Mouse (Mus musculus) T-helper 2 cell (primary cell): ENCODE results near the gene F12.

ENCODE experiments used
- in situ Hi-C: fragments of 300-600 bp; cut with MboI, MseI; formaldehyde crosslinking; loops from one replicate; pipeline ENCODE4 v1.15.1; 2025; ENCODE audit warnings: high pct_unique_total_duplicates

The F12 gene

DNA sequence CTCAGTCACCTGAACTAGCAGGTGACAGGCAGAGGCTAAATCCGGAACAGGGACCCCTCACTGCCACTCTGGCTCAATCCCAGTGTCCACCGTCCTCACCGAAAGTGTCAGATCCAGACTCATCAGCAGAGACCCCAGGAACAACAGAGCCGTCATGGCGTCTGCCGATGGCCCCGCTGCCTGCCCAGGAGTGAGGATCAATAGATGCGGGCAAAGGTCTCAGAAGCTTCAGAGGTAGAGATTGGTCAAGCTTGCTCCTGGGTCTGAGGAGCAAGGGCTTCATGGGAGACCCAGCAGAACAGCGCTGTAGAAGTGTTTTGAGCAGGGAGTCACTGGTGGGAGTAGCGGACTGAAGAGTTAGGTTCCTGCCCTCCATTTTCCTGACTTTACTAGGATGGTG is at the start of gene F12:
Gene F12, minus strand, starts transcription at position 181 of the 400 bp plus-strand sequence.
- in situ Hi-C loops: no loop called here

DNA sequence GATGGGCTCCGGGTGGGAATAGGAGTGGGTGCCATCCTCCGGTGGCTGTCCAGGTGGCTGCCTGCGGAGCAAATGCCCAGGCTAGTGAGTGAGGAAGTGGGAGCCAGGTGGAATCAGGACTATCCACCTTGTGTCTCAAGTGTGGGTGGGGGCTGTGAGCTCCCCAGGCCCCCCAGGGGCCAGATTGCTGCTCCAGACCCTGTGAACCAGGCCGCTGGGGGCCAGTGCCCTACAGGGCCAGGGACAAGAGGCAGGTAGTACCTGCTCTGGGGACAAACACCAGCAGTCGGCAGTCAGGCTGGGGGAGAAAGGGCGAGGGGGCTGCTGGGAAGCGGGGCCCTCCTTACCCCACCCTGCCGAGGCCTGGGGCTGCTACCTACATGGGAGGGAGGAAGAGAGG is 49.7 kb upstream of the F12 start:
- in situ Hi-C loops: loop anchor here (5.0 kb wide), 1 partner anchor 36 kb away; the partner anchor contains the start of gene Pdlim7

DNA sequence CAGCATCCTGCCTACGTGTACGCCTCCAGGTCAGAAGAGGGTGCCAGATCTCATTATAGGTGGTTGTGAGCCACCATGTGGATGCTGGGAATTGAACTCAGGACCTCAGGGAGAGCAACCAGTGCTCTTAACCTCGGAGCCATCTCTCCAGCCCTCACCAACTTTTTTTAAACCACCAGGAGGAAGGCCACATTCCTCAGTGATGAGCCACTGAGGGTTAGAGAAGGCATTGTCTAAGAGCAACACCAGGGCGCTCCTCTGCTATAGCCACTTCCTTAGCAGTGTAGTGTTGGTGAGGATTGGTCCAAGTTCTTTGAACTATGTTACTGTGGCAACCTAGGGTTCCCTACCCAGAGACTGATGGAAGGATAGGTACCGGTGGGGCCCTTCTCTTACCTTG is 49.2 kb upstream of the F12 start:
- in situ Hi-C loops: loop anchor here (5.0 kb wide), 1 partner anchor 37 kb away; the partner anchor contains the start of gene Pdlim7

- in situ Hi-C loops: loop anchor here (5.0 kb wide), 1 partner anchor 38 kb away; the partner anchor contains the start of gene Pdlim7
Measured at GRCm38 (mm10) chr13:55474621-55475069, 48.1 kb upstream of the F12 start.

GRCm38 (mm10) chr13:55473961-55474360 is 47.4 kb upstream of the F12 start:
- in situ Hi-C loops: no loop called here

- in situ Hi-C loops: no loop called here
Measured at GRCm38 (mm10) chr13:55473076-55473831, 46.7 kb upstream of the F12 start.

DNA sequence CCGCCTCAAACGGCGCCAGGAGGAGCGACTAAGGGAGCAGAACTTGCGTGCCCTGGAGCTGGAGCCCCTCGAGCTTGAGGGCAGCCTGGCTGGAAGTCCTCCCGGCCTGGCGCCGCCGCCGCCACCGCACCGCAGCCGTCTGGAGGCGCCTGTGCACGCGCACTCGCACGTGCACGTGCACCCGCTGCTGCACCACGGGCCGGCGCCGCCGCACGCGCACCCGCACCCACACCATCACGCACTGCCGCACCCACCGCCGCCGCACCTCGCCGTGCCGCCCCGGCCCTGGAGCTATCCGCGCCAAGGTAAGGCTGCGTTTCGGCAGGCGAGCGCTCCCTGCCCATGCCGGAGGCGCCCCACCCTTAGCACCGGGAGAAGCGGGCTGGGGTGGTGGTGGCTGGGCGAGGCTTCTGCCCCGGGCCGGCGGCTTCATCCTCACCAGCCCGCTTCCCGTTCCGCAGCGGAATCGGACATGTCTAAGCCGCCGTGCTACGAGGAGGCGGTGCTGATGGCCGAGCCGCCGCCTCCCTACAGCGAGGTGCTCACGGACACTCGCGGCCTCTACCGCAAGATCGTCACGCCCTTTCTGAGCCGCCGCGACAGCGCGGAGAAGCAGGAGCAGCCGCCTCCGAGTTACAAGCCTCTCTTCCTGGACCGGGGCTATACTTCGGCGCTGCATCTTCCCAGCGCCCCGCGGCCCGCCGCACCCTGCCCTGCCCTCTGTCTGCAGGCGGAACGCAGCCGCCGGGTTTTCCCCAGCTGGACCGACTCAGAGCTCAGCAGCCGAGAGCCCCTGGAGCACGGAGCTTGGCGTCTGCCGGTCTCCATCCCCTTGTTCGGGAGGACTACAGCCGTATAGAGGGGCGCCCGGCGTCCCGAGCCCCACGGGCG is 45.8 kb upstream of the F12 start:
- in situ Hi-C loops: no loop called here

DNA sequence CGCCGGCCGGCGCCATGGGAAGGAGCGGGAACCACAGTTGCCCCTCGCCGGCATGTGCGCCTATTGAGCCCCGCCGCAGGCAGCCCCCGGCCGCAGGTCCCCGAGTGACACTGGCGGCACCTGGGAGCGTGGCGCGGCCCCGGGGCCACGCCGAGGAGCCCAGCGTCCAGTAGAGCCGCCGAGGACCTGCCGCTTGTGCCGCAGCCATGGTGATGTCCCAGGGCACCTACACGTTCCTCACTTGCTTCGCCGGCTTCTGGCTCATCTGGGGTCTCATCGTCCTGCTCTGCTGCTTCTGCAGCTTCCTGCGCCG is 45.2 kb upstream of the F12 start:
- in situ Hi-C loops: no loop called here

DNA sequence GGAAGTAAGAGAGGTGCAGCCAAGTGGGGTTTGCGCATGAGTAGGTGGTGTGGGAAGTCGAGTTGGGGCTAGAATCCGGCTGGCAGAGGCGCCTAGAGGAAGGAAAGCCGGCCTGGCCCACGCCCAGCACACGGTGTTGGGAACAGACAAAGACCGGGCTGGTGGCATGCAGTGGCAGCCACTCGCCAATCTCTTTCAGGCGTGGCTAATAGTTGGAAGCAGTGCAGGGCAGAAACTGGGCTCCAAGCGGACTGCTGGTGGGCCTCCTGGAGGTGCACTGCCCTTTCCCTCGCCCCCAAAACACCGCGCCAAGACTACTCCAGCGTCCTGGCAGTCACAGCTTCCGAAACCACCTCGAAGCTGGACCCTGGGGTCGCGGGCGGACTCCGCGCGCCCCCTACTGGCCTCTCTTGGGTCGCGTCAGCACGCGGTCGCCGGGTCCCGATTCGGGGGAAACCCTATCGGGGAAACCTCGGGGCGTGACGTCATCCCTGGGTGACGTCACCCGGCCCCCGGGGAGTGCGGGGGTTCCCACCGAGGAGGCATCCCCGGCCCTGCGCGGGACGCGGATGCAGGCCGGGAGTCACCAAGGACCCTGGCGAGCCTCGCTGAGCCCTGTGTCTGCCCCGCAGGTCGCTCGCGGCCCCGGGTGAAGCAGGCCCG is 44.7 kb upstream of the F12 start:
- in situ Hi-C loops: no loop called here

DNA sequence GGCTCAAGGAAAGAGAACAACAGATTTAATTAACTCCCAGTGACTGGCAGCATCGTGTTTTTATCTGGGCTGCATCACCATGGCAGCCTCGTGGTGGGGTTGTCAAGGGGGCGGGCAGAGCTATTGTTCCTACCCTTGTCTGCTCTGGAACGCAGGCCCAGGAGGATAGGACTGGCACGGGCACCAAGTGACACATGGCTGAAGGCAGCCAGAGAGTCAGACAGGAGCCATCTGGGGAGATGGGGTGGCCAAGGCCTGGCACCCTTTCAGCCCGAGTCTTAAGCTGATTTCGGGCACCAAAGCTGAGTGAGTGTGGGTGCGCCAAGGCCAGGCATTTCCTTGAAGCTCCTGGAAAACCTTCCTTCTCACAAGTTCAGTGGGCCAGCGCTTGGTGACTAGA is 43.8 kb upstream of the F12 start:
- in situ Hi-C loops: no loop called here

DNA sequence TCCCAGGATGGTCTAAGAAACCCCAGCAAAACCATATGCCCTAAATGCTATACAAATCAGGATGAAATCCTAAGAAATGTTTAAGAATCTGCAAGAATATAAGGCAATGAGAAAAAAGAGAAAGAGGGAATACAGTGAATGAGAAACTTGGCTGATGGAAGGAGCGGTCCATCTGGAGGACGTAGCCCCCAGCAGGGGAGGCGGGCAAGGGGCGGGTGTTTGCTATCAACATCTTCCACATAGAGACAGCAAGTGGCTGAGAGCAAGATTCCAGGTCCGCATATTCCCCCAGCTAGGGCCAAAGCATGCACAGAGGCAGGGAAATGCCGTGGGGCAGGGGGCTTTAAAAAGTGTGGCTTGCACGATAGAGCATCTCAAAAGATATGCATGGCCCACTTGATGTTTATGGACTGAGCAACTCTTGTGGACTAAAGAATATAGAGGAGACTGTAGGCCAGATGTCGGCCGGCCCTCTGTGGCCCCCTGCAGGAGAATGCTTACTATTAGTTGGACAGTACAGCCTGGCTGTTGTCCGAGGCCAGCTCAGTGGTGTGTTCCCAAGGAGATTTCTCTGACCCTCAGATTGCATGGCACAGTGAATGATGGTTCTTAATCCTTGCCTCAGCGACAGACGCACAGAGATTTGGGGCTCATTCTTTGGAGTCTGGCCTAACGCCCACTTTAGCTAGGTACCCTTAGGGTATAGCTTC is 42.4 kb upstream of the F12 start:
- in situ Hi-C loops: no loop called here

- in situ Hi-C loops: no loop called here
Measured at GRCm38 (mm10) chr13:55465830-55466440, 39.3 kb upstream of the F12 start.

- in situ Hi-C loops: no loop called here
Measured at GRCm38 (mm10) chr13:55465184-55465583, 38.6 kb upstream of the F12 start.

DNA sequence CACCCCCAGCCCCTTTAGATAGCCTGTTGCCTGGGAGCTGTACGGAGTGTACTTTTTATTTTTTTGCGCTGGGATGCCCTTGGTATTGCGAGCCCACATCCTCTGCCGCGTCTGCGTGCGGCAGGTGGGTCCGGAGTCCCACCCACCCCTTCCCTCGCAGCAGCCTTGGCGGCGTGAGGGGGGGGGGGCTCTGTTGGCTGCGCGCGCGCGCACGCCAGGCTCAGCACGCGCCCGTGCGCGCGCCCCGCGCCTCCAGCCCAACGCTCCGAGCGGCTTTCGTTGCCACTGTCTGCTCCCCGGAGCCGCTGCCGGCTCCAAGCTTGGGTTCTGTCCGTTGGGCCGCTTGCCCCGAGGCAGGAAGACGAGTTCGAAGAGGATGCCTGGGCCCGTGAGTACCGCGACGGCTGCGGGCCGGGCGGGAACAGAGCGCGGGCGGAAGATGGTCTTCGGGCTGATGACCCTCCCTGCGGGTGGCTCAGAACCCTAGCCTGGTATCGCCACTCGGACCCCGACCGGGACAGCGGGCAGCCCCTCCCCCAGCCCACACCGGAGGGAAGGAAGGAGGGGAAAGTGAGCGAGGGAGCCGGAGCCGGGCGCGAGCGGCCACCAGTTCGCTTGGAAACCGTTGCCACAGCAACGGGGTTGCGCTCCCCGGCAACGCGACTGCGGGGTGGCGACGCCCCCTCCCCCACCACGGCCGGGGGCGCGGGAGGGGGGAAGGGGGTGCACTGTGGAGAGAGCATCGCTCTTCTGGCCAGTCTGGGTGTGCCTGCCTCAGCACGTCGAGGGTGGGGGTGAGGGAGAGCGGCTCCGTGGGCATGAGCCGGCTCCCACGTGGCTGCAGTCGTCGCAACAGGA is 37.7 kb upstream of the F12 start, which contains the start of gene Prr7:
Gene Prr7, plus strand, starts transcription at position 241 of the 858 bp plus-strand sequence.
- in situ Hi-C loops: no loop called here

- in situ Hi-C loops: no loop called here
Measured at GRCm38 (mm10) chr13:55463399-55464026, 36.9 kb upstream of the F12 start.

GRCm38 (mm10) chr13:55462965-55463364 is 36.4 kb upstream of the F12 start:
- in situ Hi-C loops: no loop called here

- in situ Hi-C loops: loop anchor here (5.0 kb wide), 1 partner anchor 35 kb away; the partner anchor contains the start of gene Pfn3
Measured at GRCm38 (mm10) chr13:55451785-55452549, 25.4 kb upstream of the F12 start.

DNA sequence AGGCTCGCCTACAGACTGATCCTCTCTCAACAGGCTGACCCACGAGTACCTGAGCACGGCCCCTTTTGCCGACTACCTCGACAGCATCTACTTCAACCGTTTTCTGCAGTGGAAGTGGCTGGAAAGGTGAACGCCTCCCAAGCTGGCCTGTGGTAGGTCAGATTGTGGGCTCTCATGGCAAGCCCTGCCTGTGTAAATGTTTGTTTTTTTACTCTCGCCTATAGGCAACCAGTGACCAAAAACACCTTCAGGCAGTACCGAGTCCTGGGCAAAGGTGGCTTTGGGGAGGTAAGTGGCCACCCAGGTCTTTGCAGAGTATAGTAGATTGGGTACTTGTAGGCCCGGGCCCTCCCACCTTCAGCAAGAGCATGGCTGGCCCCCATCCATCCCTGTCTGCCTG is 24.7 kb upstream of the F12 start:
- in situ Hi-C loops: loop anchor here (5.0 kb wide), 1 partner anchor 34 kb away; the partner anchor contains the start of gene Pfn3
